Mouse (Mus musculus): ENCODE measurements at regions not wholly inside any gene's neighbourhood (a gene's known extent, or its start where the extent isn't known, plus 50 kb on each side); places are given as distances from the start of the nearest gene placed in this dataset.

DNA sequence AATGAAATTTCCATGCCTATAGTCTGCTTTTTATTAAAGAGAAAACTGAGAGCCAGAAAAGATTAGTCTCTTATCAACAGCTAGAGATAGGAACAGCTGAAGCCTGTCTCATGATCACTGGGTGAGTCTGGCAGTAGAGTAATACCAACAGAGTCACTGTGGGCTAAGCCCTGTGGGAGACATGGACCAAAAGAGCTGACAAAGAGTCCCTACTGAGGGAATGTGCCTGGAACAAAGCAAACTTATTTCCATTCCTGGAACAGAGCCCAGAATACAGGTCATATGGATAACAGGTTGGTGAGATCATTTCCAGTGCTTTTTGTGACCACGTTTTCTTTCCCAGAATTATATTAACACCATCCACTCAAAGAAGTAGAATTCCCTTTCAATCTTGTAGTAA is 237.4 kb downstream of the Tmsb4x start:
- TF ChIP-seq CTCF (IDR thresholded peaks at IDR 0.05; ENCODE audit: control insufficient read depth, insufficient read depth, low read length) (no peak), POLR2A (IDR thresholded peaks at IDR 0.05; ENCODE audit: borderline replicate concordance, control insufficient read depth, low read depth, low read length) (no peak)
